Mouse (Mus musculus) heart, adult 18-20 months (tissue): Measurements from ENCODE around the gene Adamtsl5. TPM values are rescaled to one million over a fixed set of nuclear protein-coding genes. Genes with fewer than 3 reads are reported as not detected.

ENCODE experiments used
- DNase-seq, 2 experiments: peaks; one replicate each; pipeline ENCODE4 v3.0.0; 2021 to 2022; ENCODE audit warnings: mixed read lengths in 1 of 2
- microRNA-seq, 2 experiments: library from miRNA; unstranded; fragments of <30 nt; microRNA quantifications; one replicate each; pipeline ENCODE4 v1.2.0; 2022
- total RNA-seq, 2 experiments: library from RNA; stranded (reverse); gene quantifications; 2 replicates each; pipeline ENCODE4 v1.2.3; 2021

Adamtsl5 gene
- total RNA-seq, 2 experiments from 2014 or later: 75.6 to 80.1 TPM

DNA sequence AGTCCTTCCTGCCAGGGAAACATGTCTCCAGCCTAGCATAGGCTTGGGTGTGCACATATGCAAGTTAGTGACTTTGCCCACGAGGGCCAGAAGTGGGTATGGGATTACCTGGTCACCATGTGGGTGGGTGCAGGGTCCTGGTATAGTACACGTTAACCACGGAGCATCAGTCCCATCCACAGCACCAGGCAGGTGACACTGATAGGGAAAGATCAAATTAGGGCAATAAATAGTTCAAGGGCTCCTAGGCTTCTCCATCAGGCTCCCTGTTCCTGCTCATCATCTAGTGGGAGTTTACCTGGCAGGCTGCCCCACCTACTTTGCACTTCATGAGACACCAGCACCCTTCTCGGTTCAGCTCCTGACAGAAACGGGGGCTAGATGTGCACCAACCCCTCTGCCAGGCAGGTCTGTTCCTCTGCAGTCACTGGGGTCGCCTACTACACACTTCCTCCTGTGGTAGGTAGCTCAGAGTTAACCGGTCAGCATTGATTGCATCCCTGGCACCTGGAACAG is 53.4 kb downstream of the Adamtsl5 start:
- DNase-seq: no peak

DNA sequence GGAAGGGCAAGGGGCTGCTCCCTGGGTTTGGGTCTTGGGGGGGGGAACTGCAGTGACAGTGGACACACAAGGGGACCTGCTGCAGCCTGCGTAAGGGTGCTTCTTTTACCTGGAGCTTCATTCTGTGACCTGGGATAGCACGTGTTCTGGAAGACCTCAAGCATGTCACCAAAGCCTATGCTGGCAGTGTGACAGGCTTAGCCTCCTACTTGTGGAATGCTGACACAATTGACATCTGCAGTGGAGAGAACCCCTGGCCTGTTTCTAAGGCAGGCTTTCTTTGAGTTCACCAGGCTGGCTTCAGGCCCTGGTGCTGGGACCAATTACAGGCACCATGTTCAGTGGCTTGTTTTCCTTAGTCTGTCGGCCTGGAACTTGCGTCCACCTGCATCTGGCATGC is 53.9 kb downstream of the Adamtsl5 start:
- DNase-seq: no peak

DNA sequence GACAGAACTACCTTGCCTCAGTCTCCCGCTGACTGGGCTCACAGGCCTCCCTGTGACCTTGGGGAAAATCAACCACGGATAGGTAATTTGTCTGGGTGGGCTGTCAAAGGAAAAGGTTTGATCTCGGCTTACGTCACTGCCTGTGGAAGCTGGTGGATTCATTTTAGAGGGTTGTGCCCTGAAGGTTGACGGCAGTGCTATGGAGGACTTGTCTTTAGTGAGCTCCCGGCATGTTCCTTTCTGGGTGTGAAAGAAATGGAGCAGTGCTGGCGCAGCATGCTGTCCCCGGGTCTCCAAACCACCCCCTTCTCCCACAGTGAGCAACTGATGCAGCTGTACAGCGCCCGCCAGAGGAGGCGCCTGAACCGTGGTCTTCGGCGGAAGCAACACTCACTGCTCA is 54.9 kb downstream of the Adamtsl5 start:
- DNase-seq: no peak

DNA sequence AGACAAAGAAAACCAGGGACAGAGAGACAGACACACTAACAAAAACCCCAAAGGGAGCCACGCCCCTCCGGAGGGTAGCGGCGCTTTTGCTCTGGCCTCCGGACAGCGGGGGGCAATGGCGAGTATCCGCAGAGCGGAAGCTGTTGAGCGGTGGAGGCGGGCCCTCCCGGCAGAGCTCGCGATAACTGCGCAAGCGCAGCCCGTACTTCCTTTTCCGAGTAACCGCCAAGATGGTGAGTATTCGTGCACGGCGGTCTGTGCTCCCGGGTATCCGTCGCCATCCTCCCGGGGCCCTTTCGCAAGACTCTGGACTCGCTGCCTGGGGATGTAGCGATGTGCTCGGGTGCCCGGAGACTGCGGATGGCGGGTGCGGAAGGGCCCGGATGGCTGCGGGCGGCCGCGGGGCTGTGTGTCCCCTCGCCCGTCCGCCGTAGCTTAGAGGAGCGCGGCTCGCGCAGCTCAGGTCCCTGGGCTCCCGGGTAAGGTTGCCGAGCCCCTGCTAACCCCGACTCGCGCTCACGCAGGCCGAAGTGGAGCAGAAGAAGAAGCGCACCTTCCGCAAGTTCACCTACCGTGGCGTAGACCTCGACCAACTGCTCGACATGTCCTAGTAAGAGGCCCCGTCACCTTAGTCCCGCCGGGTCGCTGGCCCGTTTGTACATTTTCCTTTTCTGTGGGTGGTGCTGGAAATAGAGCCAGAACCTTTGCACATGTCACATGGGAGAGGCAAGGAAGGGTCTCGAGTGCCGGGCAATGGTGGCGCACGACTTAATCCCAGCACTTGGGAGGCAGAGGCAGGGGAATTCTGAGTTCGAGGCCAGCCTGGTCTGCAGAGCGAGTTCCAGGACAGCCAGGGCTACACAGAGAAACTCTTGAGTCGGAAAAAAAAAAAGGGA is 55.7 kb downstream of the Adamtsl5 start, which contains the start of gene Rps15:
TSS of gene Rps15 (plus strand) at position 203 of the 896 bp plus-strand sequence.
- DNase-seq: peak; percentile 95

Small RNA genes lying within 50 kb of the gene (microRNA-seq; reads per million reads assigned to microRNA genes)
- gene Gm22721: 0 reads per million in 2 experiments

Other genes starting within 250 kb of the Adamtsl5 start
- gene Sbno2, start 242.8 kb downstream of the Adamtsl5 start, total RNA-seq: 10 to 100 TPM in 1 of 2 experiments, 1 to 10 TPM in 1; 9.0 to 10.1 TPM
- gene Stk11, start 232.6 kb downstream of the Adamtsl5 start, total RNA-seq: 100 to 1,000 TPM; 127 to 149 TPM
- gene Atp5d, start 209.8 kb downstream of the Adamtsl5 start, total RNA-seq: 1,000 to 10,000 TPM; 1,096 to 1,108 TPM
- gene Cbarp, start 207.6 kb downstream of the Adamtsl5 start, total RNA-seq: 1 to 10 TPM; 2.7 to 3.1 TPM
- gene Midn, start 200.1 kb downstream of the Adamtsl5 start, total RNA-seq: 100 to 1,000 TPM; 117 to 125 TPM
- 10 to 100 TPM; 46.3 to 54.9 TPM for gene Cirbp, start 182.4 kb downstream of the Adamtsl5 start, total RNA-seq
- 1 to 10 TPM; 4.2 to 5.7 TPM for gene 1600002K03Rik, start 175.5 kb downstream of the Adamtsl5 start, total RNA-seq
- 1 to 10 TPM in 1 of 2 experiments, under 1 TPM in 1; 0.98 to 1.3 TPM for gene Efna2, start 168.9 kb downstream of the Adamtsl5 start, total RNA-seq
- gene Mum1, start 122.0 kb downstream of the Adamtsl5 start, total RNA-seq: 10 to 100 TPM; 11.4 to 14.2 TPM
- gene Ndufs7, start 99.3 kb downstream of the Adamtsl5 start, total RNA-seq: 1,000 to 10,000 TPM; 1,019 to 1,055 TPM
- 10 to 100 TPM in 1 of 2 experiments, 1 to 10 TPM in 1; 8.9 to 14.8 TPM for gene Gamt, start 87.4 kb downstream of the Adamtsl5 start, total RNA-seq
- gene Dazap1, start 86.9 kb downstream of the Adamtsl5 start, total RNA-seq: 10 to 100 TPM; 46.9 to 58.8 TPM
- gene Rps15, start 56.0 kb downstream of the Adamtsl5 start, total RNA-seq: 100 to 1,000 TPM; 745 to 872 TPM
- 1 to 10 TPM; 2.6 to 2.8 TPM for gene Apc2, start 52.4 kb downstream of the Adamtsl5 start, total RNA-seq
- 10 to 100 TPM; 15.8 to 16.6 TPM for gene 2310011J03Rik, start 27.9 kb downstream of the Adamtsl5 start, total RNA-seq
- gene Pcsk4, start 18.9 kb downstream of the Adamtsl5 start, total RNA-seq: 1 to 10 TPM; 1.3 TPM
- gene Reep6, start 18.5 kb downstream of the Adamtsl5 start, total RNA-seq: 1 to 10 TPM; 4.8 to 5.3 TPM
- gene Plk5, start 8.0 kb upstream of the Adamtsl5 start, total RNA-seq: 1 to 10 TPM in 1 of 2 experiments, under 1 TPM in 1; 0.69 to 1.2 TPM
- gene Mex3d, start 39.2 kb upstream of the Adamtsl5 start, total RNA-seq: 1 to 10 TPM; 6.4 to 7.8 TPM
- 10 to 100 TPM; 93.3 to 97.7 TPM for gene Mbd3, start 51.1 kb upstream of the Adamtsl5 start, total RNA-seq
- 1,000 to 10,000 TPM; 1,809 to 1,881 TPM for gene Uqcr11, start 58.4 kb upstream of the Adamtsl5 start, total RNA-seq
- 10 to 100 TPM; 15.6 to 17.3 TPM for gene Tcf3, start 85.2 kb upstream of the Adamtsl5 start, total RNA-seq
- gene Onecut3, start 146.4 kb upstream of the Adamtsl5 start, total RNA-seq: under 1 TPM in 1 of 2 experiments, not detected in 1; 0.05 TPM
- not detected for gene Atp8b3, start 190.7 kb upstream of the Adamtsl5 start, total RNA-seq
- 10 to 100 TPM; 11.2 to 11.6 TPM for gene Rexo1, start 213.1 kb upstream of the Adamtsl5 start, total RNA-seq
- gene Klf16, start 228.9 kb upstream of the Adamtsl5 start, total RNA-seq: 1 to 10 TPM; 5.2 to 5.5 TPM
- 10 to 100 TPM; 40.6 to 44.8 TPM for gene Abhd17a, start 241.9 kb upstream of the Adamtsl5 start, total RNA-seq